Mouse (Mus musculus) stomach, embryonic 15.5 days (tissue): ENCODE results near the gene Col15a1. TPM values are rescaled to one million over a fixed set of nuclear protein-coding genes. Genes with fewer than 3 reads are reported as not detected.

Experiments
- ATAC-seq: fragments of 200-750 bp; cut with Nextera tagmentation; 2 replicates; pipeline ENCODE4 v1.8.0; 2017; ENCODE audit warnings: low read depth, moderate number of reproducible peaks, moderate TSS enrichment; ENCODE audit not compliant: insufficient read depth, low FRiP score
- H3K27ac ChIP-seq: fragments of 300-500 bp; sonication (generic); 2 replicates; pipeline ENCODE4 v1.5.1; 2015; ENCODE audit warnings: mild to moderate bottlenecking, inconsistent platforms
- H3K27me3 ChIP-seq: fragments of 300-500 bp; sonication (generic); replicated peaks from 2 replicates; pipeline ENCODE4 v1.6.1; 2015; ENCODE audit warnings: inconsistent platforms
- H3K36me3 ChIP-seq: fragments of 300-500 bp; sonication (generic); 2 replicates; pipeline ENCODE4 v1.6.1; 2015; ENCODE audit warnings: inconsistent platforms
- H3K4me1 ChIP-seq: fragments of 300-500 bp; sonication (generic); 2 replicates; pipeline ENCODE4 v1.6.1; 2015; ENCODE audit warnings: inconsistent platforms
- H3K4me2 ChIP-seq: fragments of 300-500 bp; sonication (generic); 2 replicates; pipeline ENCODE4 v1.6.1; 2015; ENCODE audit warnings: mild to moderate bottlenecking, inconsistent platforms
- H3K4me3 ChIP-seq: fragments of 300-500 bp; sonication (generic); replicated peaks from 2 replicates; pipeline ENCODE4 v1.5.1; 2015; ENCODE audit warnings: inconsistent platforms
- H3K9ac ChIP-seq: fragments of 300-500 bp; sonication (generic); 2 replicates; pipeline ENCODE4 v1.6.1; 2015; ENCODE audit warnings: inconsistent platforms
- H3K9me3 ChIP-seq: fragments of 300-500 bp; sonication (generic); 2 replicates; pipeline ENCODE4 v1.6.1; 2016; ENCODE audit warnings: inconsistent platforms
- WGBS: fragments of 180-500 bp; shearing (Covaris S2); methylation state at CpG from one replicate; pipeline ENCODE4 v1.1.7; 2015; 5-methylcytosine and 5-hydroxymethylcytosine counted together
- polyA plus RNA-seq: library from polyadenylated mRNA; unstranded; fragments of >200 nt; fragmentation: Nextera tagmentation; extraction: Ambion mirVana; gene quantifications from 2 replicates; pipeline ENCODE4 v1.2.1, GENCODE M21; 2015

Col15a1 gene
- polyA plus RNA-seq, 1 experiment from 2014 or later, result 23.7 TPM

GRCm38 (mm10) chr4:47247574-47247973, 39.6 kb downstream of the Col15a1 start:
- Histone ChIP-seq H3K4me3 (no peak overlapping the region), H3K4me2 (no peak overlapping the region), H3K9me3 (no peaks in the 10 kb centered on the region), H3K4me1 (peaks cover 10% of the 10 kb centered on the region; the same call in 1 of the 2 replicates), H3K9ac (no peak overlapping the region), H3K27ac (no peak overlapping the region), H3K36me3 (no peaks in the 10 kb centered on the region), H3K27me3 (no peaks in the 10 kb centered on the region)
- 69% methylated on average over 6 of the region's 6 CpGs for WGBS
- ATAC-seq, result no peak

DNA sequence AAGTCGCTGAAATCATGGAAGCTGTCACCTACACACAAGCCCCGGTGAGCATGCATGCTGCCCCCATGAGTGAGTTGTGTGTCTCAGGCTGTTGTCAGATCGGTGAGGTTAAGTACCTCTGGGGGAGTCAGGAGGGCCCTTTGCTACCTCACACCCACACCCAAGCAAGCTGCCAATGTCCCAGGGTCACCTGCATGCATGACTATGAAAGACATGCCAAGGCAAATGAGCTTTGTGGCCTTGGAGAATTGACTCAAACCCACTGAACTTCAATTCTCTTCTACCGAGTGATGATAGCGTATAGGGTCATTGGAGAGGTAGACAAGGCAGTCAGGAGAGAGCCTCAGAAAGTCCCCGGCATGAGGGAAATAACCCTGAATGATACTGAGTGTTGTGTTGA, 41.2 kb downstream of the Col15a1 start:
- no peak overlapping the region for H3K9ac ChIP-seq
- no peaks in the 10 kb centered on the region for H3K27me3 ChIP-seq
- no peak overlapping the region for H3K4me2 ChIP-seq
- no peak overlapping the region for H3K4me3 ChIP-seq
- H3K4me1 ChIP-seq, result peaks cover 10% of the 10 kb centered on the region; the same call in 1 of the 2 replicates
- H3K36me3 ChIP-seq, result no peaks in the 10 kb centered on the region
- 84% methylated on average over 6 of the region's 6 CpGs for whole genome bisulfite sequencing
- no peaks in the 10 kb centered on the region for H3K9me3 ChIP-seq
- ATAC-seq, result no peak
- H3K27ac ChIP-seq, result no peak overlapping the region

- Histone ChIP-seq H3K4me3 (no peak overlapping the region), H3K4me2 (no peak overlapping the region), H3K4me1 (peaks cover 10% of the 10 kb centered on the region; the same call in 1 of the 2 replicates), H3K36me3 (no peaks in the 10 kb centered on the region), H3K27me3 (no peaks in the 10 kb centered on the region), H3K27ac (no peak overlapping the region), H3K9ac (no peak overlapping the region), H3K9me3 (no peaks in the 10 kb centered on the region)
- peak; percentile 68; the same call in 1 of the 2 replicates for ATAC-seq
- WGBS, result 39% methylated on average over 5 of the region's 5 CpGs
Measured at GRCm38 (mm10) chr4:47251069-47251468, 43.1 kb downstream of the Col15a1 start.

GRCm38 (mm10) chr4:47251693-47252435, 43.9 kb downstream of the Col15a1 start:
- ATAC-seq, result no peak
- H3K36me3 ChIP-seq, result no peaks in the 10 kb centered on the region
- no peak overlapping the region for H3K4me3 ChIP-seq
- 76% methylated on average over 11 of the region's 11 CpGs for WGBS
- H3K27ac ChIP-seq, result no peak overlapping the region; the same call in 1 of the 2 replicates
- no peaks in the 10 kb centered on the region for H3K27me3 ChIP-seq
- H3K4me1 ChIP-seq, result peaks cover 9% of the 10 kb centered on the region; the same call in 1 of the 2 replicates
- no peak overlapping the region for H3K4me2 ChIP-seq
- H3K9ac ChIP-seq, result no peak overlapping the region
- H3K9me3 ChIP-seq, result no peaks in the 10 kb centered on the region

DNA sequence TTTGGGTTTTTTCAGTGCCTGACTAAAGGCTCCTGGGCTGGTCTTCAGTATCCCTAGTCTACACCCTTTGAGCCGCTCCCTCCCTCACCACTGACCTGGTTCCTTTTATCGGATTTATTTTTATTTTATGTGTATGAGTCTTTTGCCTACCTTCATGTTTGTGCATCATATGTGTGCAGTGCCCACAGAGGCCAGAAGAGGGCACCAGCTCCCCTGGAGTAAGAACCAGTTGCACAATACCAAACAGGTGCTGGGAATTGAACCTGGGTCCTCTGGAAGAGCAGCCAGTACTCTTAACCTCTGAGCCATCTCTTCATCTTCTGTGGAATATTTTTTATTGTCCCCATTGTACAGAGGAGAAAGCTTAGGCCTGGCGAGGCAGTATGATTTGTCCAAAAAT, 44.7 kb downstream of the Col15a1 start:
- no peak overlapping the region for H3K9ac ChIP-seq
- no peak for ATAC-seq

GRCm38 (mm10) chr4:47255641-47256040, 47.7 kb downstream of the Col15a1 start:
- no peak overlapping the region for H3K4me3 ChIP-seq
- no peak for ATAC-seq
- H3K4me2 ChIP-seq, result no peak overlapping the region
- no peak overlapping the region for H3K9ac ChIP-seq
- H3K27me3 ChIP-seq, result no peaks in the 10 kb centered on the region
- H3K36me3 ChIP-seq, result no peaks in the 10 kb centered on the region
- H3K27ac ChIP-seq, result no peak overlapping the region
- WGBS, result 41% methylated on average over 4 of the region's 4 CpGs
- H3K4me1 ChIP-seq, result no peaks in the 10 kb centered on the region
- H3K9me3 ChIP-seq, result no peaks in the 10 kb centered on the region

More for the DNA sequence above, 44.7 kb downstream of the Col15a1 start:
- Histone ChIP-seq H3K27ac (no peak overlapping the region), H3K36me3 (no peaks in the 10 kb centered on the region), H3K4me3 (no peak overlapping the region), H3K27me3 (no peaks in the 10 kb centered on the region), H3K4me2 (no peak overlapping the region), H3K9me3 (no peaks in the 10 kb centered on the region), H3K4me1 (0 out of 2 replicates have a peak, but pooled peaks cover 4% of the 10 kb centered on the region)
- 94% methylated on average over 3 of the region's 3 CpGs for WGBS

GRCm38 (mm10) chr4:47258201-47258600, 50.2 kb downstream of the Col15a1 start:
- Histone ChIP-seq H3K27ac (no peak overlapping the region), H3K9me3 (no peaks in the 10 kb centered on the region), H3K4me1 (no peaks in the 10 kb centered on the region), H3K4me2 (no peak overlapping the region), H3K36me3 (no peaks in the 10 kb centered on the region), H3K27me3 (no peaks in the 10 kb centered on the region), H3K9ac (no peak overlapping the region), H3K4me3 (no peak overlapping the region)
- WGBS, result 50% methylated on average over 3 of the region's 3 CpGs
- ATAC-seq, result no peak

DNA sequence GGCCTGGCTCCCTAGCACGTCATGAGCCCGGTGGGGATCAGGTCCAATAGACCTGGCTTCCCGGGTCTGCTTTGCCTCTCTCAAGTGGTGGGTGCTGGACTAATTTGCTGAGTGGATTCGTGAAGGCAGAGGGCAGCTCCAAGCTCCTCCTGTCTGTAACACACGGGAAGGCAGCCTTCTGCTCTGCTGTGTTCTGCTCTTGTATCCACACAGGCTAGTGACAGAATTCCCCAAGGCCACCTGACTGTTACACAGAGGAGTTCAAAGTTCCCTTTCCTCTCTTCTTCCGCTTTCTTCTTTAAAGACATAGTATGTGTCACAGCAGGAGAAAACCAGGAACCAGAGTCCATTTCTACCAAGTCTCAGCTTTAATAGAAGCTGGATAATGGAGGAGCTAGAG, 53.1 kb downstream of the Col15a1 start:
- H3K4me1 ChIP-seq, result no peaks in the 10 kb centered on the region
- no peaks in the 10 kb centered on the region for H3K36me3 ChIP-seq
- no peak overlapping the region for H3K27ac ChIP-seq
- 69% methylated on average over 6 of the region's 6 CpGs for WGBS
- no peak overlapping the region for H3K9ac ChIP-seq
- H3K27me3 ChIP-seq, result no peaks in the 10 kb centered on the region
- no peak overlapping the region for H3K4me2 ChIP-seq
- H3K9me3 ChIP-seq, result no peaks in the 10 kb centered on the region
- H3K4me3 ChIP-seq, result no peak overlapping the region
- no peak for ATAC-seq

- 54% methylated on average over 5 of the region's 5 CpGs for WGBS
- H3K27ac ChIP-seq, result no peak overlapping the region
- ATAC-seq, result no peak
Measured at GRCm38 (mm10) chr4:47261919-47262318, 54.0 kb downstream of the Col15a1 start.

DNA sequence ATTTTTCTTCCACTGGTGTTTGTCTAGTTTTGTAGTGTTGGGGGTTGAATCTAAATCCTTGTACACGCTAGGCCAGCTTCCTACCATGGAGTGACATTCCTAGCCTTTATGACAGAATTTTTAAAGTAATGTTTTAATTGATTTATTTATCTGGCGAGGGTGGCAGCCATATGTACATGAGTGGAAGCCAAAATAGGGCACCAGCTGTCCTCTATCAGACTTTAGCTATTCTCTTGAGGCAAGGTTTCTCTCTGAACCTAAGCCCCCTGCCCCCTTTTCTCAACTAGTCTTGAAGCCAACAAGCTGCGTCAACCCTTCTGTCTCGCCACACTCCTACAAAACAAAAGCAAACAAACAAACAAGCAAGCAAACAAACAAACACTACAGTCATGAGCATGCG, 57.6 kb downstream of the Col15a1 start:
- Histone ChIP-seq H3K27ac (no peak overlapping the region), H3K9me3 (no peaks in the 10 kb centered on the region), H3K36me3 (no peaks in the 10 kb centered on the region), H3K27me3 (no peaks in the 10 kb centered on the region), H3K4me2 (no peak overlapping the region), H3K9ac (no peak overlapping the region), H3K4me3 (no peak overlapping the region), H3K4me1 (no peaks in the 10 kb centered on the region)
- no peak for ATAC-seq
- WGBS, result 73% methylated on average over 5 of the region's 5 CpGs

More at GRCm38 (mm10) chr4:47261919-47262318, 54.0 kb downstream of the Col15a1 start:
- Histone ChIP-seq H3K27me3 (no peaks in the 10 kb centered on the region), H3K9ac (no peak overlapping the region), H3K4me1 (no peaks in the 10 kb centered on the region), H3K9me3 (no peaks in the 10 kb centered on the region), H3K36me3 (no peaks in the 10 kb centered on the region), H3K4me3 (no peak overlapping the region), H3K4me2 (no peak overlapping the region)

DNA sequence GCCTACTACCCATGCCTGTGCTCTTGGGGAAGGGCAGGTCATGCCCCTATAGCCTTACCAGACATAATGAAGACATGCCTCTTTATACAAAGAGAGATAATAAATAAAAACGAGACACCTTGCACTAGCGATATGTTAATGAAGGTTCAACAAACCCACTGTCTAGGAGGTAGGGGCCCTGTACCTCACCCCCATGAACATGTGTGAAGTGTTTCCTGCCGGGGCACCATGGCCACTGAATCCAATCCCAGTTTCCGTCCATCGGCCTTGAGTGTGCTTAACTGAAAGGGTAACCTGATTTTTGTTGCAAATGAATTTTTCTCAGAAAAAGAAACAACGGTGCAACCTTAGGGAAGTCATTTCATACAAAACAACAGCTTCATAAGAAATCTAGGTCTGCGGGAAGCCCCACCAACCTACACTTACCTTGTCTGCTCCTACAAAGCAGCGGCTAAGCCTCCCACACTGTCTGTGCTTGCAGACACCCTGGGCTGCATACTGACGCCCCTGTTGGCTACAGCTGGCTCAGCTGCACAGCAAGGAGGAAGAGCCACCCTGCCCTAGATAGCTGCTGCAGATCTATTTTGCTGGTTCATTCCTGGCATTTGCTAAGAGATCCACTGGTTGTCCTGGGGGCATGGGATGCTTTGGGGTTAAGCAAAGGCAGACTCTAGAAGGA, 64.6 kb downstream of the Col15a1 start:
- Histone ChIP-seq H3K27ac (no peak overlapping the region), H3K9ac (no peak overlapping the region), H3K4me1 (no peaks in the 10 kb centered on the region), H3K4me3 (no peak overlapping the region), H3K9me3 (no peaks in the 10 kb centered on the region), H3K4me2 (no peak overlapping the region), H3K27me3 (no peaks in the 10 kb centered on the region), H3K36me3 (no peaks in the 10 kb centered on the region)
- ATAC-seq, result no peak
- 76% methylated on average over 9 of the region's 9 CpGs for WGBS

GRCm38 (mm10) chr4:47273795-47274194, 65.8 kb downstream of the Col15a1 start:
- no peak overlapping the region for H3K4me2 ChIP-seq
- no peaks in the 10 kb centered on the region for H3K27me3 ChIP-seq
- no peaks in the 10 kb centered on the region for H3K9me3 ChIP-seq
- no peak overlapping the region for H3K9ac ChIP-seq
- no peaks in the 10 kb centered on the region for H3K36me3 ChIP-seq
- no peaks in the 10 kb centered on the region for H3K4me1 ChIP-seq
- no peak overlapping the region for H3K4me3 ChIP-seq
- no peak overlapping the region for H3K27ac ChIP-seq
- WGBS, result 84% methylated on average over 8 of the region's 8 CpGs
- no peak for ATAC-seq
